Mouse (Mus musculus): ENCODE data around the gene Tex13c2. TPM values are rescaled to one million over a fixed set of nuclear protein-coding genes. Genes with fewer than 3 reads are reported as not detected.

Gene Tex13c2
- total RNA-seq (2012; rRNA removed): not detected in 2 replicates
- total RNA-seq (2014; rRNA removed): not detected in 2 replicates
- polyA plus RNA-seq (2012; ENCODE audit: insufficient read length, low read depth): not detected in 2 replicates

GRCm38 (mm10) chrX:42489446-42489845, at the start of gene Tex13c2:
Gene Tex13c2, plus strand, starts transcription at chrX:42489691.
- no peaks in the 10 kb centered on the region for H3K36me3 ChIP-seq (replicated peaks in 1 of 2; ENCODE audit: control insufficient read depth in 1 of 2, insufficient read depth in 1 of 2, low read length in 1 of 2)
- no peaks in the 10 kb centered on the region for H3K27me3 ChIP-seq (replicated peaks)
- no peak within 1 kb of the TSS for H3K27ac ChIP-seq (ENCODE audit: insufficient read depth, low read depth)
- no peaks in the 10 kb centered on the region for H3K79me2 ChIP-seq (replicated peaks; ENCODE audit: control insufficient read depth, extremely low read depth, insufficient read depth, poor library complexity, severe bottlenecking)
- no peak within 1 kb of the TSS for H3K4me3 ChIP-seq (replicated peaks in 1 of 3; ENCODE audit: low read depth in 2 of 3, low read length in 2 of 3, poor library complexity in 1 of 3)
- no peak within 1 kb of the TSS for H3K4me2 ChIP-seq (ENCODE audit: insufficient read depth, low read depth, poor library complexity, severe bottlenecking)
- DNase-seq (ENCODE audit: extremely low read depth): no peak
- dilution Hi-C loops (cut with MboI; ENCODE audit: extremely low pct_ligation_motif_present, extremely low pct_unique_long_range_greater_than_20kb, low sequenced_read_pairs) (no loop called here), in situ Hi-C loops (cut with MboI; ENCODE audit: low pct_ligation_motif_present, low pct_unique_long_range_greater_than_20kb, low sequenced_read_pairs) (no loop called here)
- no peak for TF ChIP-seq TBP (conservative IDR thresholded peaks at IDR 0.05; ENCODE audit: low read depth, low read length)
- no peak for TF ChIP-seq USF2 (conservative IDR thresholded peaks at IDR 0.05; ENCODE audit: low read depth, low read length)
- no peak for TF ChIP-seq MXI1 (IDR thresholded peaks at IDR 0.05; ENCODE audit: low read depth, low read length)
- TF ChIP-seq HCFC1 (IDR thresholded peaks at IDR 0.05; ENCODE audit: low read depth, low read length): no peak
- TF ChIP-seq ETS1 (conservative IDR thresholded peaks at IDR 0.05; ENCODE audit: low read depth, low read length): no peak
- TF ChIP-seq TCF12 (IDR thresholded peaks at IDR 0.05; ENCODE audit: low read depth, low read length): no peak
- no peak for TF ChIP-seq JUN (IDR thresholded peaks at IDR 0.05; ENCODE audit: insufficient read depth, low read depth, low read length)
- no peak for TF ChIP-seq NELFE (IDR thresholded peaks at IDR 0.05; ENCODE audit: low read depth, low read length)
- no peak for TF ChIP-seq ZC3H11A (IDR thresholded peaks at IDR 0.05; ENCODE audit: low read depth, low read length)
- no peak for TF ChIP-seq MAX (IDR thresholded peaks at IDR 0.05; ENCODE audit: low read length)
- no peak for TF ChIP-seq ZKSCAN1 (IDR thresholded peaks at IDR 0.05; ENCODE audit: borderline replicate concordance, low read depth, low read length)
- TF ChIP-seq POLR2AphosphoS2 (IDR thresholded peaks at IDR 0.05; ENCODE audit: low read depth, low read length): no peak
- TF ChIP-seq UBTF (IDR thresholded peaks at IDR 0.05; ENCODE audit: low read depth, low read length): no peak
- TF ChIP-seq GABPA (IDR thresholded peaks at IDR 0.05; ENCODE audit: insufficient replicate concordance, low read depth, low read length): no peak
- no peak for TF ChIP-seq MYC (IDR thresholded peaks at IDR 0.05; ENCODE audit: low read depth, low read length)
- H3K4me1 ChIP-seq (ENCODE audit: control insufficient read depth in 1 of 2, insufficient read depth in 2 of 2): no peaks in the 10 kb centered on the region
- no peak within 1 kb of the TSS for H3K9ac ChIP-seq (ENCODE audit: insufficient read depth, low read depth)
- H3K9me3 ChIP-seq (replicated peaks; ENCODE audit: low read length): no peaks in the 10 kb centered on the region

GRCm38 (mm10) chrX:42450305-42450704, 39.2 kb upstream of the Tex13c2 start:
- Histone ChIP-seq H3K36me3 (replicated peaks in 1 of 2; ENCODE audit: control insufficient read depth in 1 of 2, insufficient read depth in 1 of 2, low read length in 1 of 2) (no peaks in the 10 kb centered on the region), H3K27ac (ENCODE audit: insufficient read depth, low read depth) (no peak overlapping the region), H3K9me3 (replicated peaks; ENCODE audit: low read length) (no peaks in the 10 kb centered on the region), H3K4me2 (ENCODE audit: insufficient read depth, low read depth, poor library complexity, severe bottlenecking) (no peak overlapping the region), H3K79me2 (replicated peaks; ENCODE audit: control insufficient read depth, extremely low read depth, insufficient read depth, poor library complexity, severe bottlenecking) (no peaks in the 10 kb centered on the region), H3K27me3 (replicated peaks) (no peaks in the 10 kb centered on the region), H3K4me1 (ENCODE audit: control insufficient read depth in 1 of 2, insufficient read depth in 2 of 2) (no peaks in the 10 kb centered on the region), H3K4me3 (replicated peaks in 1 of 3; ENCODE audit: low read depth in 2 of 3, low read length in 2 of 3, poor library complexity in 1 of 3) (no peak overlapping the region), H3K9ac (ENCODE audit: insufficient read depth, low read depth) (no peak overlapping the region)
- TF ChIP-seq MYC (IDR thresholded peaks at IDR 0.05; ENCODE audit: low read depth, low read length) (no peak), CTCF (conservative IDR thresholded peaks at IDR 0.05 in 1 of 2, IDR thresholded peaks at IDR 0.05 in 1 of 2; ENCODE audit: low read depth in 2 of 2, low read length in 2 of 2) (no peak), ELF1 (IDR thresholded peaks at IDR 0.05; ENCODE audit: low read depth, low read length) (no peak), TBP (conservative IDR thresholded peaks at IDR 0.05; ENCODE audit: low read depth, low read length) (no peak), MAX (IDR thresholded peaks at IDR 0.05; ENCODE audit: low read length) (no peak), SMC3 (IDR thresholded peaks at IDR 0.05; ENCODE audit: low read depth, low read length) (no peak), POLR2A (IDR thresholded peaks at IDR 0.05; ENCODE audit: low read depth, low read length) (no peak), ZMIZ1 (IDR thresholded peaks at IDR 0.05; ENCODE audit: low read depth, low read length) (no peak), HCFC1 (IDR thresholded peaks at IDR 0.05; ENCODE audit: low read depth, low read length) (no peak), RAD21 (IDR thresholded peaks at IDR 0.05; ENCODE audit: low read depth, low read length) (no peak), EP300 (IDR thresholded peaks at IDR 0.05; ENCODE audit: low read length) (no peak)
- in situ Hi-C loops (cut with MboI; ENCODE audit: low pct_ligation_motif_present, low pct_unique_long_range_greater_than_20kb, low sequenced_read_pairs): no loop called here
- no peak for DNase-seq (ENCODE audit: extremely low read depth)
- dilution Hi-C loops (cut with MboI; ENCODE audit: extremely low pct_ligation_motif_present, extremely low pct_unique_long_range_greater_than_20kb, low sequenced_read_pairs): no loop called here
